Mouse (Mus musculus) intestine, embryonic 15.5 days (tissue): ENCODE results near the gene Ampd3. TPM values are rescaled to one million over a fixed set of nuclear protein-coding genes. Genes with fewer than 3 reads are reported as not detected.

Experiments used
- ATAC-seq: fragments of 200-750 bp; cut with Nextera tagmentation; 2 replicates; pipeline ENCODE4 v1.8.0; 2017; ENCODE audit warnings: moderate TSS enrichment, moderate library complexity
- H3K27ac ChIP-seq: fragments of 300-500 bp; sonication (generic); 2 replicates; pipeline ENCODE4 v1.5.1; 2015; ENCODE audit warnings: mild to moderate bottlenecking, inconsistent platforms
- H3K27me3 ChIP-seq: fragments of 300-500 bp; sonication (generic); replicated peaks from 2 replicates; pipeline ENCODE4 v1.6.1; 2015; ENCODE audit warnings: inconsistent platforms
- H3K36me3 ChIP-seq: fragments of 300-500 bp; sonication (generic); 2 replicates; pipeline ENCODE4 v1.6.1; 2015; ENCODE audit warnings: inconsistent platforms
- H3K4me1 ChIP-seq: fragments of 300-500 bp; sonication (generic); replicated peaks from 2 replicates; pipeline ENCODE4 v1.6.1; 2015; ENCODE audit warnings: inconsistent platforms
- H3K4me2 ChIP-seq: fragments of 300-500 bp; sonication (generic); replicated peaks from 2 replicates; pipeline ENCODE4 v1.6.1; 2015; ENCODE audit warnings: mild to moderate bottlenecking, inconsistent platforms
- H3K4me3 ChIP-seq: fragments of 300-500 bp; sonication (generic); replicated peaks from 2 replicates; pipeline ENCODE4 v1.5.1; 2015; ENCODE audit warnings: inconsistent platforms
- H3K9ac ChIP-seq: fragments of 300-500 bp; sonication (generic); 2 replicates; pipeline ENCODE4 v1.6.1; 2015; ENCODE audit warnings: inconsistent platforms
- H3K9me3 ChIP-seq: fragments of 300-500 bp; sonication (generic); 2 replicates; pipeline ENCODE4 v1.6.1; 2016; ENCODE audit warnings: inconsistent platforms
- WGBS: fragments of 180-500 bp; shearing (Covaris S2); methylation state at CpG from one replicate; pipeline ENCODE4 v1.1.7; 2015; 5-methylcytosine and 5-hydroxymethylcytosine counted together
- polyA plus RNA-seq: library from polyadenylated mRNA; unstranded; fragments of >200 nt; fragmentation: Nextera tagmentation; extraction: Ambion mirVana; gene quantifications from 2 replicates; pipeline ENCODE4 v1.2.1, GENCODE M21; 2015

The Ampd3 gene
- polyA plus RNA-seq, 1 experiment from 2014 or later, result 4.1 TPM

- H3K4me1 ChIP-seq, result no peaks in the 10 kb centered on the region
- H3K9me3 ChIP-seq, result no peaks in the 10 kb centered on the region
- no peak overlapping the region for H3K27ac ChIP-seq
- no peak overlapping the region for H3K9ac ChIP-seq
- H3K27me3 ChIP-seq, result no peaks in the 10 kb centered on the region
- ATAC-seq, result no peak
- H3K4me3 ChIP-seq, result no peak overlapping the region
- H3K4me2 ChIP-seq, result no peak overlapping the region
- WGBS, result 87% methylated on average over 5 of the region's 5 CpGs
- no peaks in the 10 kb centered on the region for H3K36me3 ChIP-seq
Measured at GRCm38 (mm10) chr7:110742022-110742421, 26.0 kb upstream of the Ampd3 start.

- Histone ChIP-seq H3K36me3 (no peaks in the 10 kb centered on the region), H3K4me3 (no peak overlapping the region), H3K27me3 (no peaks in the 10 kb centered on the region), H3K4me1 (no peaks in the 10 kb centered on the region), H3K4me2 (no peak overlapping the region), H3K27ac (no peak overlapping the region), H3K9me3 (no peaks in the 10 kb centered on the region), H3K9ac (no peak overlapping the region)
- ATAC-seq, result no peak
- 77% methylated on average over 5 of the region's 5 CpGs for WGBS
Measured at GRCm38 (mm10) chr7:110746087-110746562, 21.9 kb upstream of the Ampd3 start.

- no peak overlapping the region for H3K4me2 ChIP-seq
- no peaks in the 10 kb centered on the region for H3K36me3 ChIP-seq
- H3K27me3 ChIP-seq, result no peaks in the 10 kb centered on the region
- no peaks in the 10 kb centered on the region for H3K9me3 ChIP-seq
- ATAC-seq, result no peak
- no peak overlapping the region for H3K9ac ChIP-seq
- no peaks in the 10 kb centered on the region for H3K4me1 ChIP-seq
- H3K4me3 ChIP-seq, result no peak overlapping the region
- no peak overlapping the region for H3K27ac ChIP-seq
- WGBS, result 59% methylated on average over 2 of the region's 2 CpGs
Measured at GRCm38 (mm10) chr7:110746809-110747208, 21.2 kb upstream of the Ampd3 start.

- Histone ChIP-seq H3K4me3 (no peak overlapping the region), H3K4me2 (no peak overlapping the region), H3K27me3 (no peaks in the 10 kb centered on the region), H3K9me3 (no peaks in the 10 kb centered on the region), H3K27ac (no peak overlapping the region), H3K36me3 (no peaks in the 10 kb centered on the region), H3K9ac (no peak overlapping the region), H3K4me1 (no peaks in the 10 kb centered on the region)
- ATAC-seq, result no peak
- 56% methylated on average over 4 of the region's 4 CpGs for WGBS
Measured at GRCm38 (mm10) chr7:110750834-110751233, 17.2 kb upstream of the Ampd3 start.

- no peaks in the 10 kb centered on the region for H3K4me1 ChIP-seq
- no peak overlapping the region for H3K27ac ChIP-seq
- H3K9ac ChIP-seq, result no peak overlapping the region
- H3K4me2 ChIP-seq, result no peak overlapping the region
- no peak for ATAC-seq
- H3K4me3 ChIP-seq, result no peak overlapping the region
- no peaks in the 10 kb centered on the region for H3K27me3 ChIP-seq
- no peaks in the 10 kb centered on the region for H3K9me3 ChIP-seq
- WGBS, result 56% methylated on average over 1 of the region's 1 CpGs
- no peaks in the 10 kb centered on the region for H3K36me3 ChIP-seq
Measured at GRCm38 (mm10) chr7:110751634-110752033, 16.4 kb upstream of the Ampd3 start.

GRCm38 (mm10) chr7:110753310-110753709 lies 14.7 kb upstream of the Ampd3 start:
- Histone ChIP-seq H3K27ac (no peak overlapping the region), H3K4me2 (no peak overlapping the region), H3K9me3 (no peaks in the 10 kb centered on the region), H3K9ac (no peak overlapping the region), H3K36me3 (no peaks in the 10 kb centered on the region), H3K4me1 (no peaks in the 10 kb centered on the region), H3K4me3 (no peak overlapping the region), H3K27me3 (no peaks in the 10 kb centered on the region)
- no peak for ATAC-seq
- WGBS, result 100% methylated on average over 1 of the region's 1 CpGs

GRCm38 (mm10) chr7:110753926-110754330 lies 14.1 kb upstream of the Ampd3 start:
- H3K27me3 ChIP-seq, result no peaks in the 10 kb centered on the region
- WGBS, result 45% methylated on average over 5 of the region's 5 CpGs
- H3K4me2 ChIP-seq, result no peak overlapping the region
- H3K9ac ChIP-seq, result no peak overlapping the region
- no peaks in the 10 kb centered on the region for H3K36me3 ChIP-seq
- H3K4me3 ChIP-seq, result no peak overlapping the region
- H3K4me1 ChIP-seq, result no peaks in the 10 kb centered on the region
- H3K27ac ChIP-seq, result no peak overlapping the region
- no peaks in the 10 kb centered on the region for H3K9me3 ChIP-seq
- no peak for ATAC-seq

- no peak for ATAC-seq
- 44% methylated on average over 2 of the region's 2 CpGs for WGBS
- Histone ChIP-seq H3K27ac (no peak overlapping the region), H3K9me3 (no peaks in the 10 kb centered on the region), H3K27me3 (no peaks in the 10 kb centered on the region), H3K4me3 (no peak overlapping the region), H3K9ac (no peak overlapping the region), H3K4me1 (no peaks in the 10 kb centered on the region), H3K4me2 (no peak overlapping the region), H3K36me3 (no peaks in the 10 kb centered on the region)
Measured at GRCm38 (mm10) chr7:110756440-110756839, 11.6 kb upstream of the Ampd3 start.

GRCm38 (mm10) chr7:110762605-110763180 lies 5.3 kb upstream of the Ampd3 start:
- 87% methylated on average over 5 of the region's 5 CpGs for WGBS
- H3K9me3 ChIP-seq, result no peaks in the 10 kb centered on the region
- ATAC-seq, result no peak

GRCm38 (mm10) chr7:110768451-110769064 lies 552 bp downstream of the Ampd3 start:
- WGBS, result under 1% methylated on average over 51 of the region's 61 CpGs
- 0 out of 2 replicates have a peak overlapping the region, but pooled peaks have one; percentile 5 for H3K27ac ChIP-seq
- peaks cover 14% of the 10 kb centered on the region; the same call in 1 of the 2 replicates for H3K27me3 ChIP-seq
- no peaks in the 10 kb centered on the region for H3K9me3 ChIP-seq
- no peaks in the 10 kb centered on the region for H3K36me3 ChIP-seq
- peak overlapping the region; percentile 65 for H3K9ac ChIP-seq
- H3K4me2 ChIP-seq, result peak overlapping the region; percentile 99
- peak overlapping the region; percentile 56 for H3K4me3 ChIP-seq
- ATAC-seq, result peak; percentile 69
- H3K4me1 ChIP-seq, result peaks cover 16% of the 10 kb centered on the region

More at GRCm38 (mm10) chr7:110762605-110763180, 5.3 kb upstream of the Ampd3 start:
- 0 out of 2 replicates have a peak, but pooled peaks cover under 1% of the 10 kb centered on the region for H3K4me1 ChIP-seq
- no peak overlapping the region for H3K27ac ChIP-seq
- no peak overlapping the region for H3K9ac ChIP-seq
- H3K4me2 ChIP-seq, result no peak overlapping the region
- H3K27me3 ChIP-seq, result peaks cover 2% of the 10 kb centered on the region; the same call in 1 of the 2 replicates
- H3K4me3 ChIP-seq, result no peak overlapping the region
- no peaks in the 10 kb centered on the region for H3K36me3 ChIP-seq

GRCm38 (mm10) chr7:110769094-110769493 lies 1.1 kb downstream of the Ampd3 start:
- H3K4me2 ChIP-seq, result peak overlapping the region; percentile 99
- peak overlapping the region; percentile 65 for H3K9ac ChIP-seq
- 49% methylated on average over 4 of the region's 4 CpGs for WGBS
- peaks cover 14% of the 10 kb centered on the region; the same call in 1 of the 2 replicates for H3K27me3 ChIP-seq
- 0 out of 2 replicates have a peak overlapping the region, but pooled peaks have one; percentile 5 for H3K27ac ChIP-seq
- no peaks in the 10 kb centered on the region for H3K9me3 ChIP-seq
- H3K36me3 ChIP-seq, result no peaks in the 10 kb centered on the region
- peak overlapping the region; percentile 56 for H3K4me3 ChIP-seq
- 0 out of 2 replicates have a peak, but pooled peaks have one; percentile 24 for ATAC-seq
- H3K4me1 ChIP-seq, result peaks cover 21% of the 10 kb centered on the region

- ATAC-seq, result no peak
- Histone ChIP-seq H3K27ac (no peak overlapping the region), H3K4me1 (peaks cover 23% of the 10 kb centered on the region), H3K4me2 (no peak overlapping the region), H3K27me3 (peaks cover 14% of the 10 kb centered on the region; the same call in 1 of the 2 replicates), H3K9ac (no peak overlapping the region), H3K4me3 (no peak overlapping the region), H3K9me3 (no peaks in the 10 kb centered on the region), H3K36me3 (no peaks in the 10 kb centered on the region)
- 73% methylated on average over 4 of the region's 4 CpGs for WGBS
Measured at GRCm38 (mm10) chr7:110770949-110771348, 2.9 kb downstream of the Ampd3 start.
